Mouse (Mus musculus) forebrain, embryonic 16.5 days (tissue): Measurements from ENCODE around the gene Gpr65. TPM values are rescaled to one million over a fixed set of nuclear protein-coding genes. Genes with fewer than 3 reads are reported as not detected.
"Not testable (repeated sequence)": the region's sequence is repeated elsewhere in the genome, so short reads cannot be mapped to it uniquely, and the experiment has no call there.

Source experiments
- ATAC-seq: fragments of 200-750 bp; cut with Nextera tagmentation; 2 replicates; pipeline ENCODE4 v1.8.0; 2017; ENCODE audit warnings: mild to moderate bottlenecking, moderate library complexity
- H3K27ac ChIP-seq: fragments of 300-500 bp; sonication (generic); 2 replicates; pipeline ENCODE4 v1.5.1; 2014; ENCODE audit warnings: low read length, control low read depth
- H3K27me3 ChIP-seq: fragments of 300-500 bp; sonication (generic); replicated peaks from 2 replicates; pipeline ENCODE4 v1.6.1; 2014; ENCODE audit warnings: low read length; ENCODE audit not compliant: control insufficient read depth, insufficient read depth
- H3K36me3 ChIP-seq: fragments of 300-500 bp; sonication (generic); 2 replicates; pipeline ENCODE4 v1.6.1; 2014; ENCODE audit not compliant: control insufficient read depth, insufficient read depth
- H3K4me1 ChIP-seq: fragments of 300-500 bp; sonication (generic); replicated peaks from 2 replicates; pipeline ENCODE4 v1.6.1; 2014; ENCODE audit warnings: low read length; ENCODE audit not compliant: control insufficient read depth, insufficient read depth
- H3K4me2 ChIP-seq: fragments of 300-500 bp; sonication (generic); 2 replicates; pipeline ENCODE4 v1.6.1; 2014; ENCODE audit warnings: mild to moderate bottlenecking, low read length, control low read depth
- H3K4me3 ChIP-seq: fragments of 300-500 bp; sonication (generic); replicated peaks from 2 replicates; pipeline ENCODE4 v1.5.1; 2014; ENCODE audit warnings: mild to moderate bottlenecking, low read length, control low read depth
- H3K9ac ChIP-seq: fragments of 300-500 bp; sonication (generic); replicated peaks from 2 replicates; pipeline ENCODE4 v1.6.1; 2014; ENCODE audit warnings: low read depth, low read length, control low read depth
- H3K9me3 ChIP-seq: fragments of 300-500 bp; sonication (generic); 2 replicates; pipeline ENCODE4 v1.6.1; 2016; ENCODE audit warnings: low read length; ENCODE audit not compliant: control insufficient read depth
- WGBS: fragments of 180-500 bp; shearing (Covaris S2); extraction: QIAGEN DNeasy Blood & Tissue Kit; methylation state at CpG from one replicate; pipeline ENCODE4 v1.1.7; 2014; 5-methylcytosine and 5-hydroxymethylcytosine counted together
- polyA plus RNA-seq: library from polyadenylated mRNA; unstranded; fragments of >200 nt; fragmentation: Nextera tagmentation; extraction: Ambion mirVana; gene quantifications from 2 replicates; pipeline ENCODE4 v1.2.1, GENCODE M21; 2015

Gpr65 gene
- polyA plus RNA-seq, 1 experiment from 2014 or later = not detected

GRCm38 (mm10) chr12:98303013-98303412 lies 34.6 kb downstream of the Gpr65 start:
- Histone ChIP-seq H3K27ac (no peak overlapping the region), H3K36me3 (no peaks in the 10 kb centered on the region), H3K4me1 (no peaks in the 10 kb centered on the region), H3K4me2 (no peak overlapping the region), H3K27me3 (no peaks in the 10 kb centered on the region), H3K9ac (no peak overlapping the region), H3K9me3 (no peaks in the 10 kb centered on the region), H3K4me3 (no peak overlapping the region)
- ATAC-seq = no peak
- WGBS = 39% methylated on average over 1 of the region's 1 CpGs

- H3K9me3 ChIP-seq = no peaks in the 10 kb centered on the region
- H3K4me1 ChIP-seq = no peaks in the 10 kb centered on the region
- H3K36me3 ChIP-seq = no peaks in the 10 kb centered on the region
- no peak; the same call in 1 of the 2 replicates for ATAC-seq
- no peak overlapping the region for H3K9ac ChIP-seq
- H3K4me2 ChIP-seq = no peak overlapping the region
- 82% methylated on average over 7 of the region's 7 CpGs for WGBS
- no peak overlapping the region for H3K27ac ChIP-seq
- H3K4me3 ChIP-seq = no peak overlapping the region
- no peaks in the 10 kb centered on the region for H3K27me3 ChIP-seq
Measured at GRCm38 (mm10) chr12:98307179-98307915, 38.9 kb downstream of the Gpr65 start.

GRCm38 (mm10) chr12:98311376-98312083 lies 43.1 kb downstream of the Gpr65 start:
- WGBS = 89% methylated on average over 7 of the region's 7 CpGs

DNA sequence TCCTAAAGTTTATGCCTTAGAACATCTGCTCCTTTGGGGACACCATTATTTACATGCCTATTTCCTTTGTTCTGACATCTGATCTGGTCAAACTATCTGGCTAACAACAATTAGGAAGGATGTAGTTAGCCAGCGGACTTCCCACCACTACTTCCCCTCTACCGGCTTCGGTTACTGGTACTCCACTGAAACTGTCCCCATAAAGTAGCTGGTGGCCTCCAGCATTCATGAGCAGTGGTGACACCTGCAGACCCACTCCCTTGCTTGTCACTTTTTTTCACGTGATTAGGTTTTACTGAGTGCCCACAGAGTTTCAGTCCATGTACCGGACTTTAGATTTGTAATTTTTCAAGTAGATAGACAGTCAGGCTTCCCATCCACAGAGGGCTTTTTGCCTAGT lies 47.5 kb downstream of the Gpr65 start:
- Histone ChIP-seq H3K4me1 (no peaks in the 10 kb centered on the region), H3K4me2 (no peak overlapping the region), H3K9me3 (no peaks in the 10 kb centered on the region), H3K27ac (no peak overlapping the region), H3K36me3 (no peaks in the 10 kb centered on the region), H3K9ac (no peak overlapping the region), H3K4me3 (no peak overlapping the region), H3K27me3 (no peaks in the 10 kb centered on the region)
- no peak for ATAC-seq
- 86% methylated on average over 5 of the region's 5 CpGs for WGBS

More at GRCm38 (mm10) chr12:98311376-98312083, 43.1 kb downstream of the Gpr65 start:
- H3K4me3 ChIP-seq = no peak overlapping the region
- no peak overlapping the region for H3K27ac ChIP-seq
- no peak overlapping the region for H3K9ac ChIP-seq
- H3K9me3 ChIP-seq = no peaks in the 10 kb centered on the region
- H3K36me3 ChIP-seq = no peaks in the 10 kb centered on the region
- no peaks in the 10 kb centered on the region for H3K27me3 ChIP-seq
- no peaks in the 10 kb centered on the region for H3K4me1 ChIP-seq
- ATAC-seq = no peak
- H3K4me2 ChIP-seq = no peak overlapping the region

GRCm38 (mm10) chr12:98317718-98318340 lies 49.4 kb downstream of the Gpr65 start:
- Histone ChIP-seq H3K4me2 (no peak overlapping the region), H3K36me3 (no peaks in the 10 kb centered on the region), H3K9me3 (no peaks in the 10 kb centered on the region), H3K4me1 (no peaks in the 10 kb centered on the region), H3K27me3 (no peaks in the 10 kb centered on the region), H3K9ac (no peak overlapping the region), H3K4me3 (no peak overlapping the region), H3K27ac (no peak overlapping the region)
- 86% methylated on average over 8 of the region's 8 CpGs for WGBS
- ATAC-seq = no peak

GRCm38 (mm10) chr12:98322426-98322825 lies 54.0 kb downstream of the Gpr65 start:
- H3K9me3 ChIP-seq = no peaks in the 10 kb centered on the region
- H3K36me3 ChIP-seq = no peaks in the 10 kb centered on the region
- 77% methylated on average over 4 of the region's 4 CpGs for WGBS
- H3K4me3 ChIP-seq = no peak overlapping the region
- H3K9ac ChIP-seq = no peak overlapping the region
- no peaks in the 10 kb centered on the region for H3K27me3 ChIP-seq
- H3K27ac ChIP-seq = no peak overlapping the region
- H3K4me2 ChIP-seq = no peak overlapping the region
- no peak for ATAC-seq
- H3K4me1 ChIP-seq = no peaks in the 10 kb centered on the region

GRCm38 (mm10) chr12:98324170-98324569 lies 55.7 kb downstream of the Gpr65 start:
- no CpG with 5 or more reads among the region's 1 CpGs for WGBS

More at GRCm38 (mm10) chr12:98324170-98324569, 55.7 kb downstream of the Gpr65 start:
- H3K27ac ChIP-seq, ATAC-seq, H3K9me3 ChIP-seq, H3K4me1 ChIP-seq, H3K36me3 ChIP-seq, H3K4me2 ChIP-seq, H3K27me3 ChIP-seq, H3K4me3 ChIP-seq, H3K9ac ChIP-seq: not testable (repeated sequence)

Other genes with a start within 250 kb of the Gpr65 start
- gene Galc, start 9.2 kb upstream of the Gpr65 start, polyA plus RNA-seq = 10.0 and 10.3 TPM in 2 replicates